Mouse (Mus musculus): ENCODE measurements around the gene Cyp2b19. TPM values are rescaled to one million over a fixed set of nuclear protein-coding genes. Genes with fewer than 3 reads are reported as not detected.

Gene Cyp2b19
- polyA plus RNA-seq (2014; fragmentation: Nextera tagmentation; extraction: Ambion mirVana): not detected in 2 replicates

- no peak for ATAC-seq (replicated peaks; ENCODE audit: insufficient number of reproducible peaks, low FRiP score, low TSS enrichment)
- H3K4me1 ChIP-seq (ENCODE audit: control insufficient read depth, insufficient read depth, low read length): no peaks in the 10 kb centered on the region
- WGBS (ENCODE audit: insufficient replicate concordance): 72% methylated on average over 2 of the region's 2 CpGs
These were observed at the start of gene Cyp2b19 for GRCm38 (mm10) chr7:26756842-26757241. TSS of gene Cyp2b19 (plus strand) at chr7:26757142.

GRCm38 (mm10) chr7:26711061-26711460 lies 45.9 kb upstream of the Cyp2b19 start:
- no peak overlapping the region for H3K4me3 ChIP-seq (ENCODE audit: low read depth, low read length)
- 75% methylated on average over 11 of the region's 11 CpGs for WGBS (ENCODE audit: insufficient replicate concordance)
- H3K27me3 ChIP-seq (ENCODE audit: control insufficient read depth, insufficient read depth, low read length): no peaks in the 10 kb centered on the region
- no peak overlapping the region for H3K9ac ChIP-seq (ENCODE audit: low read depth, low read length)
- no peak for ATAC-seq (replicated peaks; ENCODE audit: insufficient number of reproducible peaks, low FRiP score, low TSS enrichment)
- peaks cover 3% of the 10 kb centered on the region; the same call in 1 of the 2 replicates for H3K9me3 ChIP-seq (replicated peaks; ENCODE audit: control insufficient read depth, low read length)
- H3K36me3 ChIP-seq (ENCODE audit: control insufficient read depth, insufficient read depth, low read length): no peaks in the 10 kb centered on the region
- no peaks in the 10 kb centered on the region for H3K4me1 ChIP-seq (ENCODE audit: control insufficient read depth, insufficient read depth, low read length)
- no peak overlapping the region for H3K4me2 ChIP-seq
- H3K27ac ChIP-seq (ENCODE audit: low read depth, low read length): no peak overlapping the region

More at GRCm38 (mm10) chr7:26756842-26757241, at the start of gene Cyp2b19:
- Histone ChIP-seq H3K9me3 (replicated peaks; ENCODE audit: control insufficient read depth, low read length) (no peaks in the 10 kb centered on the region), H3K4me3 (ENCODE audit: low read depth, low read length) (no peak within 1 kb of the TSS), H3K4me2 (no peak within 1 kb of the TSS), H3K36me3 (ENCODE audit: control insufficient read depth, insufficient read depth, low read length) (no peaks in the 10 kb centered on the region), H3K27me3 (ENCODE audit: control insufficient read depth, insufficient read depth, low read length) (no peaks in the 10 kb centered on the region), H3K9ac (ENCODE audit: low read depth, low read length) (no peak within 1 kb of the TSS), H3K27ac (ENCODE audit: low read depth, low read length) (no peak within 1 kb of the TSS)

- H3K9ac ChIP-seq (ENCODE audit: low read depth, low read length): no peak overlapping the region
- no peak overlapping the region for H3K4me2 ChIP-seq
- H3K9me3 ChIP-seq (replicated peaks; ENCODE audit: control insufficient read depth, low read length): no peaks in the 10 kb centered on the region
- no peaks in the 10 kb centered on the region for H3K27me3 ChIP-seq (ENCODE audit: control insufficient read depth, insufficient read depth, low read length)
- H3K4me3 ChIP-seq (ENCODE audit: low read depth, low read length): no peak overlapping the region
- H3K36me3 ChIP-seq (ENCODE audit: control insufficient read depth, insufficient read depth, low read length): no peaks in the 10 kb centered on the region
- H3K4me1 ChIP-seq (ENCODE audit: control insufficient read depth, insufficient read depth, low read length): no peaks in the 10 kb centered on the region
- no peak for ATAC-seq (replicated peaks; ENCODE audit: insufficient number of reproducible peaks, low FRiP score, low TSS enrichment)
- H3K27ac ChIP-seq (ENCODE audit: low read depth, low read length): no peak overlapping the region
These were observed 18.0 kb upstream of the Cyp2b19 start for GRCm38 (mm10) chr7:26738940-26739339.

- H3K4me2 ChIP-seq: no peak overlapping the region
- H3K4me1 ChIP-seq (ENCODE audit: control insufficient read depth, insufficient read depth, low read length): no peaks in the 10 kb centered on the region
- no peak for ATAC-seq (replicated peaks; ENCODE audit: insufficient number of reproducible peaks, low FRiP score, low TSS enrichment)
- whole genome bisulfite sequencing (ENCODE audit: insufficient replicate concordance): 76% methylated on average over 4 of the region's 4 CpGs
- H3K27ac ChIP-seq (ENCODE audit: low read depth, low read length): no peak overlapping the region
- H3K27me3 ChIP-seq (ENCODE audit: control insufficient read depth, insufficient read depth, low read length): no peaks in the 10 kb centered on the region
- H3K4me3 ChIP-seq (ENCODE audit: low read depth, low read length): no peak overlapping the region
- no peak overlapping the region for H3K9ac ChIP-seq (ENCODE audit: low read depth, low read length)
- no peaks in the 10 kb centered on the region for H3K9me3 ChIP-seq (replicated peaks; ENCODE audit: control insufficient read depth, low read length)
- no peaks in the 10 kb centered on the region for H3K36me3 ChIP-seq (ENCODE audit: control insufficient read depth, insufficient read depth, low read length)
These were observed 13.0 kb upstream of the Cyp2b19 start for GRCm38 (mm10) chr7:26743948-26744347.

- no peak overlapping the region for H3K4me3 ChIP-seq (ENCODE audit: low read depth, low read length)
- H3K36me3 ChIP-seq (ENCODE audit: control insufficient read depth, insufficient read depth, low read length): no peaks in the 10 kb centered on the region
- H3K27ac ChIP-seq (ENCODE audit: low read depth, low read length): no peak overlapping the region
- no peak overlapping the region for H3K9ac ChIP-seq (ENCODE audit: low read depth, low read length)
- H3K4me1 ChIP-seq (ENCODE audit: control insufficient read depth, insufficient read depth, low read length): no peaks in the 10 kb centered on the region
- H3K4me2 ChIP-seq: no peak overlapping the region
- 62% methylated on average over 1 of the region's 1 CpGs for WGBS (ENCODE audit: insufficient replicate concordance)
- ATAC-seq (replicated peaks; ENCODE audit: insufficient number of reproducible peaks, low FRiP score, low TSS enrichment): no peak
- H3K9me3 ChIP-seq (replicated peaks; ENCODE audit: control insufficient read depth, low read length): no peaks in the 10 kb centered on the region
- H3K27me3 ChIP-seq (ENCODE audit: control insufficient read depth, insufficient read depth, low read length): no peaks in the 10 kb centered on the region
These were observed 11.5 kb upstream of the Cyp2b19 start for GRCm38 (mm10) chr7:26745486-26745885.

- no peaks in the 10 kb centered on the region for H3K27me3 ChIP-seq (ENCODE audit: control insufficient read depth, insufficient read depth, low read length)
- no peak overlapping the region for H3K4me3 ChIP-seq (ENCODE audit: low read depth, low read length)
- H3K36me3 ChIP-seq (ENCODE audit: control insufficient read depth, insufficient read depth, low read length): no peaks in the 10 kb centered on the region
- no peaks in the 10 kb centered on the region for H3K4me1 ChIP-seq (ENCODE audit: control insufficient read depth, insufficient read depth, low read length)
- no peaks in the 10 kb centered on the region for H3K9me3 ChIP-seq (replicated peaks; ENCODE audit: control insufficient read depth, low read length)
- ATAC-seq (replicated peaks; ENCODE audit: insufficient number of reproducible peaks, low FRiP score, low TSS enrichment): no peak
- 44% methylated on average over 1 of the region's 1 CpGs for whole genome bisulfite sequencing (ENCODE audit: insufficient replicate concordance)
- H3K9ac ChIP-seq (ENCODE audit: low read depth, low read length): no peak overlapping the region
- H3K27ac ChIP-seq (ENCODE audit: low read depth, low read length): no peak overlapping the region
- H3K4me2 ChIP-seq: no peak overlapping the region
These were observed 10.1 kb downstream of the Cyp2b19 start for GRCm38 (mm10) chr7:26767084-26767483.

GRCm38 (mm10) chr7:26769881-26770470 lies 13.0 kb downstream of the Cyp2b19 start:
- ATAC-seq (replicated peaks; ENCODE audit: insufficient number of reproducible peaks, low FRiP score, low TSS enrichment): no peak
- 72% methylated on average over 9 of the region's 9 CpGs for WGBS (ENCODE audit: insufficient replicate concordance)
- no peaks in the 10 kb centered on the region for H3K9me3 ChIP-seq (replicated peaks; ENCODE audit: control insufficient read depth, low read length)
- H3K9ac ChIP-seq (ENCODE audit: low read depth, low read length): no peak overlapping the region
- no peaks in the 10 kb centered on the region for H3K27me3 ChIP-seq (ENCODE audit: control insufficient read depth, insufficient read depth, low read length)
- H3K4me3 ChIP-seq (ENCODE audit: low read depth, low read length): no peak overlapping the region
- H3K4me1 ChIP-seq (ENCODE audit: control insufficient read depth, insufficient read depth, low read length): no peaks in the 10 kb centered on the region
- no peaks in the 10 kb centered on the region for H3K36me3 ChIP-seq (ENCODE audit: control insufficient read depth, insufficient read depth, low read length)
- no peak overlapping the region for H3K27ac ChIP-seq (ENCODE audit: low read depth, low read length)
- H3K4me2 ChIP-seq: no peak overlapping the region

GRCm38 (mm10) chr7:26772866-26773586 lies 16.1 kb downstream of the Cyp2b19 start:
- H3K4me1 ChIP-seq (ENCODE audit: control insufficient read depth, insufficient read depth, low read length): no peaks in the 10 kb centered on the region
- WGBS (ENCODE audit: insufficient replicate concordance): 71% methylated on average over 3 of the region's 3 CpGs

GRCm38 (mm10) chr7:26775866-26776265 lies 18.9 kb downstream of the Cyp2b19 start:
- Histone ChIP-seq H3K36me3 (ENCODE audit: control insufficient read depth, insufficient read depth, low read length) (no peaks in the 10 kb centered on the region), H3K4me3 (ENCODE audit: low read depth, low read length) (no peak overlapping the region), H3K27me3 (ENCODE audit: control insufficient read depth, insufficient read depth, low read length) (no peaks in the 10 kb centered on the region), H3K27ac (ENCODE audit: low read depth, low read length) (no peak overlapping the region), H3K4me2 (no peak overlapping the region), H3K9me3 (replicated peaks; ENCODE audit: control insufficient read depth, low read length) (no peaks in the 10 kb centered on the region), H3K9ac (ENCODE audit: low read depth, low read length) (no peak overlapping the region), H3K4me1 (ENCODE audit: control insufficient read depth, insufficient read depth, low read length) (no peaks in the 10 kb centered on the region)
- WGBS (ENCODE audit: insufficient replicate concordance): 16% methylated on average over 6 of the region's 6 CpGs
- ATAC-seq (replicated peaks; ENCODE audit: insufficient number of reproducible peaks, low FRiP score, low TSS enrichment): no peak

More at GRCm38 (mm10) chr7:26772866-26773586, 16.1 kb downstream of the Cyp2b19 start:
- no peak for ATAC-seq (replicated peaks; ENCODE audit: insufficient number of reproducible peaks, low FRiP score, low TSS enrichment)
- no peaks in the 10 kb centered on the region for H3K9me3 ChIP-seq (replicated peaks; ENCODE audit: control insufficient read depth, low read length)
- no peaks in the 10 kb centered on the region for H3K36me3 ChIP-seq (ENCODE audit: control insufficient read depth, insufficient read depth, low read length)
- no peak overlapping the region for H3K27ac ChIP-seq (ENCODE audit: low read depth, low read length)
- no peak overlapping the region for H3K9ac ChIP-seq (ENCODE audit: low read depth, low read length)
- H3K4me2 ChIP-seq: no peak overlapping the region
- H3K27me3 ChIP-seq (ENCODE audit: control insufficient read depth, insufficient read depth, low read length): no peaks in the 10 kb centered on the region
- no peak overlapping the region for H3K4me3 ChIP-seq (ENCODE audit: low read depth, low read length)
